Mouse (Mus musculus): ENCODE results near the gene Rgs3. TPM values are rescaled to one million over a fixed set of nuclear protein-coding genes. Genes with fewer than 3 reads are reported as not detected.

The Rgs3 gene
- polyA plus RNA-seq, 1 experiment, result 45.8 TPM

DNA sequence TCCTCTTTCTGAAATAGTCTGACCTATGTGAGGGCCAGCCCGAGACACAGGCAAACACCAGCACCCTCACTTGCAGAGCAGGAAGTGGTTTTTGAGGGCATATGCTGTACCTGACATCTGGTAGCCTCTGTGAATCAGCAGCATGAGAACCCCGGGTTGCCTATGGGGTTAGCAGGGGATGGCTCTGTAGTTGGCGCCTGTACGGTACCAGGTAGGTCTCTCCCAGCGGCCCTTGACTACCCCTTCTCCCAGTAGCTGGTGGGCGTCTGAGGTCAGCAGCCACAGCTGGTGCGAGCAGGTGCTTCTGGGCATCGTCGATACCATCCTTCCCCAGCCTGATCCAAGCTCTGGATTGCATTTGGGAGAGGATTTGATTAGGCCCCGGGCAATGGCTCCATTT is 125.6 kb downstream of the Rgs3 start:
- no peaks in the 10 kb centered on the region for H3K27me3 ChIP-seq (ENCODE audit: control insufficient read depth, insufficient read depth, low read length)
- TF ChIP-seq CTCF (IDR thresholded peaks at IDR 0.05; ENCODE audit: extremely low read depth, insufficient read length, insufficient replicate concordance, low read depth, low read length), result no peak
- no peak for TF ChIP-seq POLR2A (IDR thresholded peaks at IDR 0.05; ENCODE audit: low read depth, low read length)
- WGBS, result 74% methylated on average over 10 of the region's 10 CpGs
- H3K4me1 ChIP-seq (ENCODE audit: control insufficient read depth, insufficient read depth, insufficient read length, low read length), result peaks cover 22% of the 10 kb centered on the region
- H3K36me3 ChIP-seq (ENCODE audit: control insufficient read depth, insufficient read depth, low read length), result peaks cover 6% of the 10 kb centered on the region
- no peak overlapping the region for H3K4me3 ChIP-seq (ENCODE audit: low read depth, low read length)
- H3K27ac ChIP-seq (ENCODE audit: insufficient read depth, low read depth, low read length), result no peak overlapping the region

DNA sequence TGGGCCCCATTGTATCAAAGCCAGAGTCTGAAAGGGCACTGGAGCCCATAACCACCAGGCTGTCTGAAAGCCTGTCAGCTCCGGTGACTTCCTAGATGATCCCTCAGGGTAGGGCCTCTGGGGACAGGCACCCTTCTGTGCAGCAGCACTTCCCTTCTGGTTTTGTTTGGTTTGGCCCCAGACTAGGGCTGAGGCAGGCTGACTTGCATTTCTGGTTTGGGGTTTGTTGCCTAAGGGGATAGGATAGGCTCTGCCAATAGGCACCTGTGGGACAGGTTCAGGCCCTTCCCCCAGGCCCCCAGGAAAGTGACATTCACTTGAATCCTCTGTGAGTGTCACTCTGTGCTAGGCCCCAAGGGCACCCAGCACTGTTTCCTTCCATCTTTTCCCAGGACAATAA is 127.1 kb downstream of the Rgs3 start:
- H3K27ac ChIP-seq (ENCODE audit: insufficient read depth, low read depth, low read length), result no peak overlapping the region

DNA sequence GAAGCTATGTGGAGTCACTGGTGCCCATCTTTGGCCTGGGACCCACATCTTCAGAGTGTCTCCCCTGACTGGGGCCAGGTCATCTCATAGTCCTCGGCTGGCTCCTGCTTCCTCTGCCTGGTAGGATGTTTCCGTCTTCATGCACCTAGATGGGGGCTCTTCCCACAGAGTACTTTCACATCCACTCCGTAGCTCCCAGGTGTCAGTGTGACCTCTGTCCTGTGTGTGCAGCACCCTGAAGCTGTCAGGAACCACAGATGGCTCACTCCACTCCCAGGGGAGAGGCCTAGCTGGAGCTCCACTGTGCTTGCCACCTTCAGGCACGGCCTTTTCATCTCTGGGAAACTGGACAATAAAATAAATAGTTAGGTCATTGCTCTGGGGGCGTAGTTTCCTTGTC is 128.5 kb downstream of the Rgs3 start:
- Histone ChIP-seq H3K27ac (ENCODE audit: insufficient read depth, low read depth, low read length) (no peak overlapping the region), H3K4me1 (ENCODE audit: control insufficient read depth, insufficient read depth, insufficient read length, low read length) (peaks cover 37% of the 10 kb centered on the region), H3K36me3 (ENCODE audit: control insufficient read depth, insufficient read depth, low read length) (peaks cover 23% of the 10 kb centered on the region), H3K27me3 (ENCODE audit: control insufficient read depth, insufficient read depth, low read length) (no peaks in the 10 kb centered on the region), H3K4me3 (ENCODE audit: low read depth, low read length) (no peak overlapping the region)
- TF ChIP-seq POLR2A (IDR thresholded peaks at IDR 0.05; ENCODE audit: low read depth, low read length) (no peak), CTCF (IDR thresholded peaks at IDR 0.05; ENCODE audit: extremely low read depth, insufficient read length, insufficient replicate concordance, low read depth, low read length) (no peak)
- 55% methylated on average over 5 of the region's 5 CpGs for WGBS

More for the DNA sequence above, 127.1 kb downstream of the Rgs3 start:
- peaks cover 13% of the 10 kb centered on the region for H3K36me3 ChIP-seq (ENCODE audit: control insufficient read depth, insufficient read depth, low read length)
- H3K4me3 ChIP-seq (ENCODE audit: low read depth, low read length), result no peak overlapping the region
- TF ChIP-seq CTCF (IDR thresholded peaks at IDR 0.05; ENCODE audit: extremely low read depth, insufficient read length, insufficient replicate concordance, low read depth, low read length) (no peak), POLR2A (IDR thresholded peaks at IDR 0.05; ENCODE audit: low read depth, low read length) (no peak)
- peaks cover 24% of the 10 kb centered on the region for H3K4me1 ChIP-seq (ENCODE audit: control insufficient read depth, insufficient read depth, insufficient read length, low read length)
- WGBS, result 19% methylated on average over 1 of the region's 1 CpGs
- H3K27me3 ChIP-seq (ENCODE audit: control insufficient read depth, insufficient read depth, low read length), result no peaks in the 10 kb centered on the region

- no peaks in the 10 kb centered on the region for H3K27me3 ChIP-seq (ENCODE audit: control insufficient read depth, insufficient read depth, low read length)
- TF ChIP-seq POLR2A (IDR thresholded peaks at IDR 0.05; ENCODE audit: low read depth, low read length) (no peak), CTCF (IDR thresholded peaks at IDR 0.05; ENCODE audit: extremely low read depth, insufficient read length, insufficient replicate concordance, low read depth, low read length) (no peak)
- peaks cover 31% of the 10 kb centered on the region for H3K36me3 ChIP-seq (ENCODE audit: control insufficient read depth, insufficient read depth, low read length)
- H3K4me3 ChIP-seq (ENCODE audit: low read depth, low read length), result no peak overlapping the region
- WGBS, result 26% methylated on average over 4 of the region's 4 CpGs
- H3K4me1 ChIP-seq (ENCODE audit: control insufficient read depth, insufficient read depth, insufficient read length, low read length), result peaks cover 53% of the 10 kb centered on the region
- H3K27ac ChIP-seq (ENCODE audit: insufficient read depth, low read depth, low read length), result peak overlapping the region; percentile 59
Measured at GRCm38 (mm10) chr4:62690997-62691396, 131.3 kb downstream of the Rgs3 start.

DNA sequence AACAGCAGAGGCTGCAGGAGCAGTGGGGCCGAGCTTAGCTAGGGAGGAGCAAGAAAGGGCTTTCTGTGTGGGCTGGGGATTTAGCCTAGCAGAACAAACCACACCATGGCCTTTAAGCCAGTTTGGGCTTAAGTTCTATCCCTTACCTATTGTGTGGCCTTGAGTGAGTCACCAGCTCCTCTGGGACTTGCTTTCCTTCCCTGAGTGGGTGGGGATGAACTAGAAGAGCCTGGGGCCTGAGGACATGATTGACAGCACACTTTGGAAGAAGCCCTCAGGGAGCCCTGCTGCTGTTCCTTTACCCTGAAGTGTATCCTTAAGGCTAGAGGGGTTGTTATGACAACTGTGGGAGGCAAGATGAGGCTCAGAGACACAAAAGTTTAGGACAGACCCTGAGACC is 132.0 kb downstream of the Rgs3 start:
- Histone ChIP-seq H3K4me1 (ENCODE audit: control insufficient read depth, insufficient read depth, insufficient read length, low read length) (peaks cover 50% of the 10 kb centered on the region), H3K27ac (ENCODE audit: insufficient read depth, low read depth, low read length) (peak overlapping the region; percentile 59)
- WGBS, result 56% methylated on average over 1 of the region's 1 CpGs

GRCm38 (mm10) chr4:62693839-62694238 is 134.2 kb downstream of the Rgs3 start:
- no peaks in the 10 kb centered on the region for H3K27me3 ChIP-seq (ENCODE audit: control insufficient read depth, insufficient read depth, low read length)
- H3K27ac ChIP-seq (ENCODE audit: insufficient read depth, low read depth, low read length), result peak overlapping the region; percentile 59
- WGBS, result 29% methylated on average over 10 of the region's 10 CpGs
- peaks cover 54% of the 10 kb centered on the region for H3K36me3 ChIP-seq (ENCODE audit: control insufficient read depth, insufficient read depth, low read length)
- H3K4me1 ChIP-seq (ENCODE audit: control insufficient read depth, insufficient read depth, insufficient read length, low read length), result peaks cover 48% of the 10 kb centered on the region
- no peak overlapping the region for H3K4me3 ChIP-seq (ENCODE audit: low read depth, low read length)
- TF ChIP-seq CTCF (IDR thresholded peaks at IDR 0.05; ENCODE audit: extremely low read depth, insufficient read length, insufficient replicate concordance, low read depth, low read length) (peak; percentile 61), POLR2A (IDR thresholded peaks at IDR 0.05; ENCODE audit: low read depth, low read length) (no peak)

More for the DNA sequence above, 132.0 kb downstream of the Rgs3 start:
- Histone ChIP-seq H3K27me3 (ENCODE audit: control insufficient read depth, insufficient read depth, low read length) (no peaks in the 10 kb centered on the region), H3K4me3 (ENCODE audit: low read depth, low read length) (no peak overlapping the region), H3K36me3 (ENCODE audit: control insufficient read depth, insufficient read depth, low read length) (peaks cover 35% of the 10 kb centered on the region)
- no peak for TF ChIP-seq CTCF (IDR thresholded peaks at IDR 0.05; ENCODE audit: extremely low read depth, insufficient read length, insufficient replicate concordance, low read depth, low read length)
- TF ChIP-seq POLR2A (IDR thresholded peaks at IDR 0.05; ENCODE audit: low read depth, low read length), result no peak

DNA sequence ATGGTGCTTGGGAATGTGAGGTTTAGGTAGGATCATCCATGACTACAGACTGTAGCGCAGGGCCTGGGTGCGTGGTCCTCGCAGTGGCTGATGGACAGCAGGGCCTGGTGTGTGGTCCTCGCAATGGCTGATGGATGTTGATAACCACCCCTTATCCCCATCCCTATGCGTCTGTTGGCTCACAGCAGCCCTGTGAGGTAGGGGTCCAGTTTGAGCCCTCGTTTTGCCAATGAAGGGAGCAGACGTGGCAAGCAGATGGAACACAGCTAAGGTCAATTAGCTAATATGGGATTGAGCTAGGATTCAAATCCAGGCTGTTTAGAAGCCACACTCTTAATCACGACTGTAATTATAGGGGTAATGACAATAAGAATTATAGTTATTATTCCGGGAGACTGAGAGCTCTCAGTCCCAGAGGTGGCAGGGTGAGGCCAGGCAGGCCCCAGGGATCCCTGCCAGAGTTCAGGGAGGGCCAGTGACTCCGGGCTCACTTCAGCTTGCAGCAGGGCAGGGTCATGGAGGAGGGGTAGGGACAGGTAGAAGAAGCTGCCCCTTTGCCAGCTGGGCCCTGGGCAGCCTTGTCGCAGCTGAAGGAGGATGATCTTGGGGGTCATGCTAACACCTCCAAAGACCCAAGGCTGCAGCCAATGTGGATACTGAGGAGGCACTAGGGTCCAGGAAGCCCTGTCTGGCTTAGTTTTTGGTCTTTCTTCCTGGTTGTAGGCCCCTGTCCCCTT is 135.2 kb downstream of the Rgs3 start:
- Histone ChIP-seq H3K4me1 (ENCODE audit: control insufficient read depth, insufficient read depth, insufficient read length, low read length) (peaks cover 48% of the 10 kb centered on the region), H3K4me3 (ENCODE audit: low read depth, low read length) (no peak overlapping the region), H3K27ac (ENCODE audit: insufficient read depth, low read depth, low read length) (peak overlapping the region; percentile 26; the same call in 1 of the 2 replicates), H3K36me3 (ENCODE audit: control insufficient read depth, insufficient read depth, low read length) (peaks cover 63% of the 10 kb centered on the region), H3K27me3 (ENCODE audit: control insufficient read depth, insufficient read depth, low read length) (no peaks in the 10 kb centered on the region)
- TF ChIP-seq POLR2A (IDR thresholded peaks at IDR 0.05; ENCODE audit: low read depth, low read length) (no peak), CTCF (IDR thresholded peaks at IDR 0.05; ENCODE audit: extremely low read depth, insufficient read length, insufficient replicate concordance, low read depth, low read length) (no peak)
- 76% methylated on average over 11 of the region's 11 CpGs for WGBS

Measured in small intestine, adult 2 months (tissue).